Mouse (Mus musculus) limb, embryonic 11.5 days (tissue): ENCODE results near the gene Sorbs1. TPM values are rescaled to one million over a fixed set of nuclear protein-coding genes. Genes with fewer than 3 reads are reported as not detected.
"Not testable (repeated sequence)": the region's sequence is repeated elsewhere in the genome, so short reads cannot be mapped to it uniquely, and the experiment has no call there.

Experiments used
- ATAC-seq: fragments of 200-750 bp; cut with Nextera tagmentation; 2 replicates; pipeline ENCODE4 v1.8.0; 2017; ENCODE audit warnings: low read depth; ENCODE audit not compliant: insufficient number of reproducible peaks, low FRiP score, low TSS enrichment
- DNase-seq: peaks from one replicate; pipeline ENCODE4 v3.0.0-alpha.2; 2015; ENCODE audit warnings: low spot score
- H3K27ac ChIP-seq: fragments of 300-500 bp; sonication (generic); replicated peaks from 2 replicates; pipeline ENCODE4 v1.5.1; 2014; ENCODE audit warnings: low read depth, mild to moderate bottlenecking, low read length
- H3K27me3 ChIP-seq: fragments of 300-500 bp; sonication (generic); 2 replicates; pipeline ENCODE4 v1.6.1; 2014; ENCODE audit warnings: mild to moderate bottlenecking, low read length, mixed read lengths; ENCODE audit not compliant: control insufficient read depth, insufficient read depth
- H3K36me3 ChIP-seq: fragments of 300-500 bp; sonication (generic); 2 replicates; pipeline ENCODE4 v1.6.1; 2014; ENCODE audit warnings: mild to moderate bottlenecking, low read length, moderate library complexity, mixed read lengths; ENCODE audit not compliant: control insufficient read depth, insufficient read depth
- H3K4me1 ChIP-seq: fragments of 300-500 bp; sonication (generic); 2 replicates; pipeline ENCODE4 v1.6.1; 2014; ENCODE audit warnings: low read length, mixed read lengths; ENCODE audit not compliant: control insufficient read depth, insufficient read depth
- H3K4me2 ChIP-seq: fragments of 300-500 bp; sonication (generic); 2 replicates; pipeline ENCODE4 v1.6.1; 2014; ENCODE audit warnings: low read depth, mild to moderate bottlenecking, moderate library complexity; ENCODE audit not compliant: severe bottlenecking
- H3K4me3 ChIP-seq: fragments of 300-500 bp; sonication (generic); 2 replicates; pipeline ENCODE4 v1.5.1; 2014; ENCODE audit warnings: low read depth, low read length
- H3K9ac ChIP-seq: fragments of 300-500 bp; sonication (generic); 2 replicates; pipeline ENCODE4 v1.6.1; 2014; ENCODE audit warnings: mild to moderate bottlenecking, low read length
- H3K9me3 ChIP-seq: fragments of 300-500 bp; sonication (generic); 2 replicates; pipeline ENCODE4 v1.6.1; 2016; ENCODE audit warnings: low read length; ENCODE audit not compliant: control insufficient read depth
- WGBS: fragments of 180-500 bp; shearing (Covaris S2); extraction: QIAGEN DNeasy Blood & Tissue Kit; methylation state at CpG from one replicate; pipeline ENCODE4 v1.1.7; 2014; 5-methylcytosine and 5-hydroxymethylcytosine counted together
- polyA plus RNA-seq: library from polyadenylated mRNA; unstranded; fragments of >200 nt; fragmentation: Nextera tagmentation; extraction: Ambion mirVana; gene quantifications from 2 replicates; pipeline ENCODE4 v1.2.1, GENCODE M21; 2014

The Sorbs1 gene
- polyA plus RNA-seq, result 25.8 and 34.5 TPM in 2 replicates

DNA sequence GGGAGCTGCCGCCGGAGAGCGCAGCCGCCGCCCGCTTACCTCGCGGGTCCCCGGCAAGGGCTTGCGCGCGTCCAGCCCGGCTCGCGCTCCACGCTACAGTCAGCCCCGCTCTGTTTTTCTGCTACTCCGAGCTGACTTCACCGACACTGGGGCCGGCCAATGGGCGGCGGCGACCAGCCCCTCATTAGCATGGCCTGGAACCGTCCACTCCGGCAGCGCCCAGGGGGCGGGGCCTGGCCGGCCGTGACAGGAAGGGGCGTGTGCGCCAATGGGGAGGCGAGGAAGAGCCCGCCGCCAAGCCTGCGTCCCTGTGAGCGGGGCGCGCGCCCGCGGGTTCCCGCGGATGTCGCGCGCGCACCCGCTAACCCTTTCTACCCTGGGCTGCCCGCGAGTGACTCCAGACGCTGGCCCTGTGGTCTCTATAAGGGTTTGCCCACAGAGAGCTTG, at the start of gene Sorbs1:
Gene Sorbs1 (minus strand): TSS at position 148 of the 447 bp plus-strand sequence.
- peak; percentile 99 for ATAC-seq
- H3K27ac ChIP-seq, result peak within 1 kb of the TSS; percentile 65; the same call in 1 of the 2 replicates
- H3K4me1 ChIP-seq, result 0 out of 2 replicates have a peak, but pooled peaks cover 5% of the 10 kb centered on the region
- peak within 1 kb of the TSS; percentile 77 for H3K9ac ChIP-seq
- no peaks in the 10 kb centered on the region for H3K36me3 ChIP-seq
- H3K4me3 ChIP-seq, result peak within 1 kb of the TSS; percentile 63
- WGBS, result under 1% methylated on average over 49 of the region's 51 CpGs
- no peaks in the 10 kb centered on the region for H3K27me3 ChIP-seq
- H3K9me3 ChIP-seq, result no peaks in the 10 kb centered on the region
- peak; percentile 95 for DNase-seq
- H3K4me2 ChIP-seq, result peak within 1 kb of the TSS; percentile 78

DNA sequence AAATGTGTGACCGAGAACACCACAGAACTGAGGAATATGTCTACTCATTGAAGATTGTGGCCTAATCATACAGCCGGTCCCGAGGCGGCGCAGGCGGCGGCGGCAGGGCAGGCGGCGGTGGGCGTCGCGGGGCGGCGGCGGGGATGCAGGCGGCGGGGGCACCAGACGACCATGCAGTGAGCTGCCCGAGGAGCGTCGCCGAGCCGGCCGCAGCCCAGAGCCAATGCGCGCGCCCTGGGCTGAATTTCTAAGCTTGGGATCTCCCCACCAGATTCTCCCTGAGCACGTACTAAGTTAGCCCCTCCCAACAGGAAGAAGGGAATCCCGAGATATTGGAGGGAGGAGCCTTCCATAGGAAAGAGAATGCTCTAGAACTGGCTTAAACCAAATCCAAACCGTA, 47.9 kb upstream of the Sorbs1 start:
- H3K9me3 ChIP-seq, ATAC-seq, H3K4me1 ChIP-seq, H3K4me3 ChIP-seq, H3K9ac ChIP-seq, H3K27ac ChIP-seq, DNase-seq, H3K4me2 ChIP-seq, H3K27me3 ChIP-seq: not testable (repeated sequence)
- peaks cover 20% of the 10 kb centered on the region for H3K36me3 ChIP-seq
- WGBS, result 60% methylated on average over 13 of the region's 31 CpGs

DNA sequence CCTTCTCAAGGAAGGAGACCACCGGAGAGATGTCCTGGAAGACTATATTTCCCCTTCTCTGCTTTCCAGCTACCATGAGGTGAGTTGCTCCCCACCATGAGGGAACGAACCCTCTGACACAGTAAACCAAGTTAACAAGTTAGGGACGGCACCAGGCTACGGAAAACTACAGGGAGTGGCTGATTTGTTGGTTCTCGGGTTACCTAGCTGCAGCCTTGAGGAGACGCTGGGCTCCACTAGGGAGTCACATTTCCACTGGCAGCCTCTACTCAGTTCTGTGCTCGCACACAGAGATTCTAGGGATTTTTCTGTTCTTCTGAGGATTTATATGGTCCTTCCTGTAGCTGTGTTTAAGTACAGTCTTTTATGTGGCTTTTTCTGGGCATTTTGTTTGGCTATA, 42.5 kb upstream of the Sorbs1 start:
- H3K9me3 ChIP-seq, result no peaks in the 10 kb centered on the region
- DNase-seq, result no peak
- no peak overlapping the region for H3K4me2 ChIP-seq
- 56% methylated on average over 7 of the region's 7 CpGs for WGBS
- no peaks in the 10 kb centered on the region for H3K4me1 ChIP-seq
- H3K27me3 ChIP-seq, result no peaks in the 10 kb centered on the region
- H3K9ac ChIP-seq, result no peak overlapping the region
- peaks cover 21% of the 10 kb centered on the region for H3K36me3 ChIP-seq
- H3K4me3 ChIP-seq, result no peak overlapping the region
- no peak for ATAC-seq
- H3K27ac ChIP-seq, result no peak overlapping the region

DNA sequence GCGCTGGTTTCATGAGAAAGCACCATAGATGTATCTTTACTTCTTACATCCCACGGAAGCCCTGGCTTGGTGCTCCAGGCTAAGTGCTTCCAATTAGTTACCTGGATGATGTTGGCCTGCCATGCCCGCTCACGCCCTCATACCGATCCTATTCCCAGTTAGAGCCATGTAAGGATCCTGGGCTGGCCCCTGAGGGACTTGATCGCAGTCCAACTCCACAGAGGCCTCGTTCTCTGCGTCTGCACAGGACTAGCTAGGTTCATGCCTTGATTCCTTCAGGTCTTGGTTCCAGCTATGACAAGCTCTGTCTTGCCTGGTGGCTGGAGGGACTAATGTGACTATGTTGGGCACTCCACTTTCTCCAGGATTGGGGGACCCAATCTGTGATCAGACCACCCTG, 41.6 kb upstream of the Sorbs1 start:
- Histone ChIP-seq H3K4me1 (no peaks in the 10 kb centered on the region), H3K27me3 (no peaks in the 10 kb centered on the region), H3K9me3 (no peaks in the 10 kb centered on the region), H3K4me2 (no peak overlapping the region), H3K4me3 (no peak overlapping the region), H3K9ac (no peak overlapping the region), H3K36me3 (peaks cover 24% of the 10 kb centered on the region), H3K27ac (no peak overlapping the region)
- 92% methylated on average over 8 of the region's 8 CpGs for WGBS
- ATAC-seq (no peak), DNase-seq (no peak)

DNA sequence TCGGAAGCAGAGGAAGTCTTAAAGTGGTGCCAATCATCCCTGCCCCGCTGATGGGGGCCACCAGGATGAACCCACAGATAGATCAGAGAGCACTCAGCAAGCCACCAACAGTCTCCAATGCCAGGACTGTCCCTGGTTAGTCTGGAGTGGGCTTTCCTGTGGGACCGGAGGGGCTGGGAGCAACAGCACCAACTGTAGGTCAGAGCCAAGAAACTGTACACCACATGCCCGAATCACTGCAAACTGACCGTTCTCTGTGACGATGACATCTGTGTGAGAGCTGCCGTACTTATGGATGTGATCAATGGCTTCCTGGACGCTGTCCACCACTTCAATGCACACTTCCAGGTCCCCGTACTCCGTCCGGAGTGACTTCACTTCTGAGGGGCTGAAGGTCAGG, 40.8 kb upstream of the Sorbs1 start:
- Histone ChIP-seq H3K27me3 (no peaks in the 10 kb centered on the region), H3K27ac (no peak overlapping the region), H3K9ac (no peak overlapping the region), H3K9me3 (no peaks in the 10 kb centered on the region), H3K4me3 (no peak overlapping the region), H3K4me2 (no peak overlapping the region), H3K4me1 (no peaks in the 10 kb centered on the region), H3K36me3 (peaks cover 24% of the 10 kb centered on the region)
- ATAC-seq (no peak), DNase-seq (no peak)
- 90% methylated on average over 11 of the region's 11 CpGs for WGBS

DNA sequence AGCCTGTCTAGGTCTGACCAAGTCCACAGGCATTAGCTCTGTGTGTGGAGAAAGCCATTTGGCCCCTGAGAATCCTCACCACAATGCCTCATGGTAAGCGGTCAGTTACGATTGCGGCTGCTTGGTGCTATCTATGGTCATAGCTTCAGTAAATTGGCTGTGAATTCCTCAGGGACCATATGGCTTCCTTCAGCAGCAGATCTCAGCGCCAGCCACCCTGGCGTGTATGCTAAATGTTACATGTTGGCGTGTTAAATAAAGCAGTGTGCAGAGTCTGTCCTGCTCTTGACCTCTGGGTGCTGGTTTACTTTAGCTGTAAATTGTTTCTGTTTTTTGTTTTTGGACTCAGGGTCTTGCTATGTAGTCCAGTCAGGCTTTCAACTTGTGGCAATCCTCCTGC, 40.3 kb upstream of the Sorbs1 start:
- peaks cover 24% of the 10 kb centered on the region for H3K36me3 ChIP-seq
- H3K9me3 ChIP-seq, result no peaks in the 10 kb centered on the region
- no peak overlapping the region for H3K27ac ChIP-seq
- no peak overlapping the region for H3K4me3 ChIP-seq
- H3K27me3 ChIP-seq, result no peaks in the 10 kb centered on the region
- DNase-seq, result no peak
- no peak overlapping the region for H3K4me2 ChIP-seq
- no peak overlapping the region for H3K9ac ChIP-seq
- 92% methylated on average over 6 of the region's 6 CpGs for WGBS
- ATAC-seq, result no peak
- H3K4me1 ChIP-seq, result 0 out of 2 replicates have a peak, but pooled peaks cover 2% of the 10 kb centered on the region

DNA sequence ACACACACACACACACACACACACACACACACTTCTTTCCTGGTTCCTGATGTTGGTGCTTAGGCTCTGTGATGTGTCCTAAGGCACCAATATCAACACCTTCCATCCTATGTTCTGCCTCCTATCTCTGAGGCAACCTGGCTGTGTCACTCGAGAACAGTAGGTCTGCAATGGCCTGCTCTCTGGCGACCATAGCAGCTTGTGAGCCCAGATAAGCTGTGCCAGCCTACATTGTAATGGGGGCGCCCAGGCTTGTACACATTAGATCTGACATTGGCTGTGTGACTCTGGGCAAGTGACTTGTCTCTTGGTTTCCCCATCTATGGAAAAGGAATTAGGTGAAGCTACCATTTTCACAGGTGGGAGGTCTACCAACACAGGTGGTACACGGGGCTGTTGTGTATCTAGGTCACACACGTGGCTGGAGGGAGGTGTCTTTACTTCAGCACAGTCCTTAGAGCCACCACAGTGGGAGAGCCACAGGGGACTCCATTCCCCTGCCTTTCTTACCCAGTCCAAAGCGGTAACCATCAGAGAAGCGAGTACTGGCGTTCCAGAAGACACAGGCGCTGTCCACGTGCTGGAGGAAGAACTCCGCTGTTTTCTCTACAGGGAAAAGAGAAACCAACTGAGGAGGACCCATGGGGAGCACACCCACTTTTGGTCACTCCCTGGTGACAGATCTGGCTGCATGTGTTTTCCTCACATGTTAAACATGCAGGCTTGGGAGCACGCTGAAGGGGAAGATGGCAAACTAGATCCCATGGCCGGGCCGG, 39.6 kb upstream of the Sorbs1 start:
- Histone ChIP-seq H3K4me3 (no peak overlapping the region), H3K36me3 (peaks cover 22% of the 10 kb centered on the region), H3K4me1 (0 out of 2 replicates have a peak, but pooled peaks cover 3% of the 10 kb centered on the region), H3K27me3 (no peaks in the 10 kb centered on the region), H3K4me2 (no peak overlapping the region), H3K27ac (no peak overlapping the region), H3K9me3 (no peaks in the 10 kb centered on the region), H3K9ac (no peak overlapping the region)
- ATAC-seq, result no peak
- no peak for DNase-seq
- WGBS, result 91% methylated on average over 14 of the region's 14 CpGs

DNA sequence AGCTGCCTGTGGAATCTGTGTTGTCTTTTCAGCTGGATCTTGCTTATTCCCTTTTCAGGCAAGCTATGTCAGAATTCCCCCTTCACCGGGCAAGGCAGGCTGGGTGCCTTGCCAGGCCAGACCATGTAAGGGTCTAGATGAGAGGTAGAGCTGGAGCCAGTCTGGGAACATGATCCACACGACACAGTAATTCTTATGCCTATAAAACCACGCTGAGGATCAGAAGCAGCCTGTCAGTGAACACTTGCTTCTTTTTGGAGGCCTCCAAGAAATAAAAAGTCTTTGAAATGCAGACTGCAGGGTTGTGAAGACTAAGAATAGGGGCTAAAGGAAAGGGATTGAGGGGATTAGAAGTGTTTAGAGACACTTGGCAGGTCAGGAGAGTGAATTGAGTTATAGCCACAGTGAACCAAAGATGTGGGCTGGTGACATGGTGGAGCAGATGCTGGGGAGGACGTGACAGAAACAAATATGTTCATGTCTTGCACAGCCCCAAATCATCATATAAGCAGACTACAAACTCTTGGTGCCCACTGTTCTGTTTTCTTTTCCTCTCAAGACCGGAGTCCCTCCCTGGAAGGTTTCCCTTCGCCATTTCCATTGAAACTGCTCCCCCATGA, 36.0 kb upstream of the Sorbs1 start:
- H3K27me3 ChIP-seq, result no peaks in the 10 kb centered on the region
- H3K27ac ChIP-seq, result no peak overlapping the region
- no peak overlapping the region for H3K9ac ChIP-seq
- H3K36me3 ChIP-seq, result peaks cover 11% of the 10 kb centered on the region; the same call in 1 of the 2 replicates
- ATAC-seq (no peak), DNase-seq (no peak)
- 67% methylated on average over 6 of the region's 6 CpGs for WGBS
- H3K4me1 ChIP-seq, result 0 out of 2 replicates have a peak, but pooled peaks cover 3% of the 10 kb centered on the region
- no peak overlapping the region for H3K4me2 ChIP-seq
- H3K9me3 ChIP-seq, result no peaks in the 10 kb centered on the region
- H3K4me3 ChIP-seq, result no peak overlapping the region
